Mouse (Mus musculus) lung, adult 2 months (tissue): ENCODE results near the gene Ppp1r15b.

Experiments
- CTCF ChIP-seq: fragments of 200-500 bp; IDR thresholded peaks from 2 replicates; pipeline ENCODE4 v1.5.1; 2011; ENCODE audit warnings: mild to moderate bottlenecking, low read length, control low read depth; ENCODE audit not compliant: insufficient read depth
- POLR2A ChIP-seq: fragments of 200-500 bp; IDR thresholded peaks from 2 replicates; pipeline ENCODE4 v1.6.1; 2011; ENCODE audit warnings: low read depth, mild to moderate bottlenecking, control low read depth, low read length, borderline replicate concordance; ENCODE audit errors: extremely low read depth

DNA sequence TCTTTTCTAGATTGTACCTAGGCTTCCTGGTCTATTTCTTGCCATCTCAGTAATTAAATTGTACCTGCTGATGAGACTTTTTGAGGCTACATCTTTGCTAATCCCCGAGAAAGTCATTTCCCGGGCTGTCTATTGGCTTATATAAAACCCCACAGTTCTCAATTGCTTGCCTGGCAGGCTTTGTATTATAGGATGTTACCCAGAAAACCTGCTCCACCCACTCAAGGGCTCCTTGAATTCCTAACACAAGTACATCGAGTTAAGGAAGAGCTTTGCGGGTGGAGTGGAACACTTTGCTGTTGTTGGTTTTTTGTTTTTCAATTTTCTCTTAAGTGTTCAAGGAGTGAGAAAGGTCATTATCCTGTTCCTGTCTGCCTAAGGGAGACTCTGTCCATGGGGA is 41.5 kb upstream of the Ppp1r15b start:
- TF ChIP-seq CTCF (no peak), POLR2A (no peak)
